Mouse (Mus musculus) liver, embryonic 14.5 days (tissue): ENCODE measurements around the gene Hmga1b.

Source experiments
- CTCF ChIP-seq: IDR thresholded peaks from 2 replicates; pipeline ENCODE4 v1.5.1; 2016; ENCODE audit warnings: antibody characterized with exemption, low read depth, control low read depth
- EP300 ChIP-seq: IDR thresholded peaks from 2 replicates; pipeline ENCODE4 v1.6.1; 2016; ENCODE audit warnings: antibody characterized with exemption, low read depth

- TF ChIP-seq CTCF (peak; percentile 94), EP300 (no peak)
Measured at GRCm38 (mm10) chr11:120800061-120800904, 37.7 kb downstream of the Hmga1b start.
